Mouse (Mus musculus) midbrain, embryonic 10.5 days (tissue): ENCODE results near the gene Olfr314. TPM values are rescaled to one million over a fixed set of nuclear protein-coding genes. Genes with fewer than 3 reads are reported as not detected.
"Not testable (repeated sequence)": the region's sequence is repeated elsewhere in the genome, so short reads cannot be mapped to it uniquely, and the experiment has no call there.

Source experiments
- DNase-seq: peaks from one replicate; pipeline ENCODE4 v3.0.0-alpha.2; 2017; ENCODE audit warnings: low spot score
- H3K27ac ChIP-seq: fragments of 300-500 bp; sonication (generic); replicated peaks from 2 replicates; pipeline ENCODE4 v1.5.1; 2016; ENCODE audit warnings: mild to moderate bottlenecking
- H3K27me3 ChIP-seq: fragments of 300-500 bp; sonication (generic); 2 replicates; pipeline ENCODE4 v1.6.1; 2016; ENCODE audit warnings: low read depth, mild to moderate bottlenecking; ENCODE audit not compliant: poor library complexity, severe bottlenecking
- H3K36me3 ChIP-seq: fragments of 300-500 bp; sonication (generic); 2 replicates; pipeline ENCODE4 v1.6.1; 2016; ENCODE audit warnings: mild to moderate bottlenecking, moderate library complexity
- H3K4me1 ChIP-seq: fragments of 300-500 bp; sonication (generic); 2 replicates; pipeline ENCODE4 v1.6.1; 2016
- H3K4me3 ChIP-seq: fragments of 300-500 bp; sonication (generic); 2 replicates; pipeline ENCODE4 v1.5.1; 2016; ENCODE audit warnings: mild to moderate bottlenecking, moderate library complexity
- H3K9me3 ChIP-seq: fragments of 300-500 bp; sonication (generic); replicated peaks from 2 replicates; pipeline ENCODE4 v1.6.1; 2016; ENCODE audit warnings: mild to moderate bottlenecking
- WGBS: fragments of 180-500 bp; shearing (Covaris S2); methylation state at CpG from one replicate; pipeline ENCODE4 v1.1.7; 2016; 5-methylcytosine and 5-hydroxymethylcytosine counted together
- polyA plus RNA-seq: library from polyadenylated mRNA; unstranded; fragments of >200 nt; fragmentation: Nextera tagmentation; extraction: Ambion mirVana; gene quantifications from 2 replicates; pipeline ENCODE4 v1.2.1, GENCODE M21; 2016

The Olfr314 gene
- polyA plus RNA-seq, result not detected in 2 replicates

GRCm38 (mm10) chr11:58782480-58783089 lies at the start of gene Olfr314:
Gene Olfr314 (plus strand): TSS chr11:58782952.
- H3K4me1 ChIP-seq, result no peaks in the 10 kb centered on the region
- no peak for DNase-seq
- no peak within 1 kb of the TSS for H3K27ac ChIP-seq
- H3K4me3 ChIP-seq, result no peak within 1 kb of the TSS
- 84% methylated on average over 6 of the region's 6 CpGs for WGBS
- no peaks in the 10 kb centered on the region for H3K9me3 ChIP-seq
- H3K36me3 ChIP-seq, result no peaks in the 10 kb centered on the region
- H3K27me3 ChIP-seq, result no peaks in the 10 kb centered on the region

- Histone ChIP-seq H3K27me3 (no peaks in the 10 kb centered on the region), H3K36me3 (no peaks in the 10 kb centered on the region), H3K27ac (no peak overlapping the region), H3K9me3 (no peaks in the 10 kb centered on the region), H3K4me1 (peaks cover 3% of the 10 kb centered on the region; the same call in 1 of the 2 replicates), H3K4me3 (no peak overlapping the region)
- WGBS, result 74% methylated on average over 3 of the region's 3 CpGs
- DNase-seq, result no peak
These were observed 49.4 kb upstream of the Olfr314 start for GRCm38 (mm10) chr11:58733372-58733771.

- Histone ChIP-seq H3K27ac (no peak within 1 kb of the TSS), H3K27me3 (no peaks in the 10 kb centered on the region), H3K4me1 (peaks cover 3% of the 10 kb centered on the region; the same call in 1 of the 2 replicates), H3K36me3 (no peaks in the 10 kb centered on the region), H3K4me3 (no peak within 1 kb of the TSS), H3K9me3 (no peaks in the 10 kb centered on the region)
- 89% methylated on average over 4 of the region's 4 CpGs for WGBS
- no peak for DNase-seq
These were observed 43.9 kb upstream of the Olfr314 start, which contains the start of gene Olfr317 for GRCm38 (mm10) chr11:58738792-58739262. Gene Olfr317 (minus strand): TSS chr11:58739212.

- H3K36me3 ChIP-seq, DNase-seq, H3K9me3 ChIP-seq, H3K27ac ChIP-seq, H3K4me1 ChIP-seq, H3K27me3 ChIP-seq, H3K4me3 ChIP-seq: not testable (repeated sequence)
- WGBS, result 72% methylated on average over 18 of the region's 18 CpGs
These were observed 31.7 kb upstream of the Olfr314 start for GRCm38 (mm10) chr11:58751096-58751495.

GRCm38 (mm10) chr11:58752434-58752833 lies 30.3 kb upstream of the Olfr314 start, which contains the start of gene Olfr316:
Gene Olfr316 (plus strand): TSS chr11:58752734.
- Histone ChIP-seq H3K27ac (no peak within 1 kb of the TSS), H3K4me1 (no peaks in the 10 kb centered on the region), H3K27me3 (no peaks in the 10 kb centered on the region), H3K4me3 (no peak within 1 kb of the TSS), H3K36me3 (no peaks in the 10 kb centered on the region), H3K9me3 (no peaks in the 10 kb centered on the region)
- 96% methylated on average over 2 of the region's 2 CpGs for whole genome bisulfite sequencing
- no peak for DNase-seq

GRCm38 (mm10) chr11:58772888-58773287 lies 9.9 kb upstream of the Olfr314 start, which contains the start of gene Olfr315:
Gene Olfr315 (plus strand): TSS chr11:58773188.
- Histone ChIP-seq H3K4me3 (no peak within 1 kb of the TSS), H3K9me3 (no peaks in the 10 kb centered on the region), H3K27ac (no peak within 1 kb of the TSS), H3K27me3 (no peaks in the 10 kb centered on the region), H3K36me3 (no peaks in the 10 kb centered on the region), H3K4me1 (no peaks in the 10 kb centered on the region)
- DNase-seq, result no peak

- Histone ChIP-seq H3K9me3 (no peaks in the 10 kb centered on the region), H3K36me3 (no peaks in the 10 kb centered on the region)
- 80% methylated on average over 2 of the region's 2 CpGs for WGBS
These were observed 1.4 kb downstream of the Olfr314 start for GRCm38 (mm10) chr11:58784182-58784581.

GRCm38 (mm10) chr11:58787651-58788050 lies 4.9 kb downstream of the Olfr314 start:
- Histone ChIP-seq H3K4me3 (no peak overlapping the region), H3K36me3 (no peaks in the 10 kb centered on the region), H3K27me3 (no peaks in the 10 kb centered on the region), H3K4me1 (peaks cover 9% of the 10 kb centered on the region; the same call in 1 of the 2 replicates), H3K27ac (no peak overlapping the region), H3K9me3 (no peaks in the 10 kb centered on the region)
- DNase-seq, result no peak
- 91% methylated on average over 10 of the region's 10 CpGs for WGBS

More at GRCm38 (mm10) chr11:58784182-58784581, 1.4 kb downstream of the Olfr314 start:
- H3K27ac ChIP-seq, result no peak overlapping the region
- no peak for DNase-seq
- no peak overlapping the region for H3K4me3 ChIP-seq
- no peaks in the 10 kb centered on the region for H3K27me3 ChIP-seq
- peaks cover under 1% of the 10 kb centered on the region; the same call in 1 of the 2 replicates for H3K4me1 ChIP-seq

GRCm38 (mm10) chr11:58788346-58788745 lies 5.6 kb downstream of the Olfr314 start:
- WGBS, result 86% methylated on average over 8 of the region's 8 CpGs
- no peak for DNase-seq
- no peak overlapping the region for H3K4me3 ChIP-seq

GRCm38 (mm10) chr11:58789532-58789931 lies 6.8 kb downstream of the Olfr314 start:
- H3K36me3 ChIP-seq, result no peaks in the 10 kb centered on the region
- H3K27ac ChIP-seq, result no peak overlapping the region
- H3K9me3 ChIP-seq, result no peaks in the 10 kb centered on the region
- no peak overlapping the region for H3K4me3 ChIP-seq
- DNase-seq, result no peak
- H3K27me3 ChIP-seq, result no peaks in the 10 kb centered on the region
- WGBS, result 31% methylated on average over 3 of the region's 3 CpGs
- H3K4me1 ChIP-seq, result peaks cover 9% of the 10 kb centered on the region; the same call in 1 of the 2 replicates

More at GRCm38 (mm10) chr11:58788346-58788745, 5.6 kb downstream of the Olfr314 start:
- Histone ChIP-seq H3K36me3 (no peaks in the 10 kb centered on the region), H3K4me1 (peaks cover 9% of the 10 kb centered on the region; the same call in 1 of the 2 replicates), H3K27ac (no peak overlapping the region), H3K9me3 (no peaks in the 10 kb centered on the region), H3K27me3 (no peaks in the 10 kb centered on the region)

- H3K27me3 ChIP-seq, result no peaks in the 10 kb centered on the region
- no peaks in the 10 kb centered on the region for H3K36me3 ChIP-seq
- H3K4me3 ChIP-seq, result no peak overlapping the region
- no peak for DNase-seq
- H3K4me1 ChIP-seq, result peaks cover 9% of the 10 kb centered on the region; the same call in 1 of the 2 replicates
- no peaks in the 10 kb centered on the region for H3K9me3 ChIP-seq
- H3K27ac ChIP-seq, result no peak overlapping the region
- 75% methylated on average over 2 of the region's 2 CpGs for WGBS
These were observed 7.3 kb downstream of the Olfr314 start for GRCm38 (mm10) chr11:58790053-58790452.

- Histone ChIP-seq H3K27me3 (no peaks in the 10 kb centered on the region), H3K36me3 (no peaks in the 10 kb centered on the region), H3K9me3 (no peaks in the 10 kb centered on the region), H3K4me1 (peaks cover 9% of the 10 kb centered on the region; the same call in 1 of the 2 replicates), H3K27ac (no peak overlapping the region), H3K4me3 (no peak overlapping the region)
- DNase-seq, result no peak
- WGBS, result 89% methylated on average over 6 of the region's 6 CpGs
These were observed 7.9 kb downstream of the Olfr314 start for GRCm38 (mm10) chr11:58790646-58791045.

GRCm38 (mm10) chr11:58795856-58796255 lies 13.1 kb downstream of the Olfr314 start:
- H3K36me3 ChIP-seq, result no peaks in the 10 kb centered on the region
- WGBS, result 76% methylated on average over 2 of the region's 2 CpGs
- H3K27me3 ChIP-seq, result no peaks in the 10 kb centered on the region
- no peaks in the 10 kb centered on the region for H3K9me3 ChIP-seq
- peaks cover under 1% of the 10 kb centered on the region; the same call in 1 of the 2 replicates for H3K4me1 ChIP-seq
- DNase-seq, result no peak
- no peak overlapping the region for H3K27ac ChIP-seq
- H3K4me3 ChIP-seq, result no peak overlapping the region
